Mouse (Mus musculus) retina, embryonic 14.5 days (tissue): ENCODE results near the gene Znfx1.

ENCODE experiments used
- DNase-seq: peaks from one replicate; pipeline ENCODE4 v3.0.0-alpha.2; 2015; ENCODE audit warnings: low spot score

The Znfx1 gene

GRCm38 (mm10) chr2:167062965-167063880 lies at the start of gene Znfx1:
Gene Znfx1, minus strand, starts transcription at chr2:167063015.
- peak; percentile 99 for DNase-seq

- DNase-seq, result peak; percentile 60
Measured at GRCm38 (mm10) chr2:167112259-167112658, 49.4 kb upstream of the Znfx1 start.

- DNase-seq, result no peak
Measured at GRCm38 (mm10) chr2:167109506-167109905, 46.7 kb upstream of the Znfx1 start.

- DNase-seq, result no peak
Measured at GRCm38 (mm10) chr2:167103546-167103945, 40.7 kb upstream of the Znfx1 start.

GRCm38 (mm10) chr2:167101743-167102441 lies 39.1 kb upstream of the Znfx1 start:
- DNase-seq, result no peak

GRCm38 (mm10) chr2:167094688-167095087 lies 31.9 kb upstream of the Znfx1 start:
- no peak for DNase-seq

GRCm38 (mm10) chr2:167093171-167093900 lies 30.5 kb upstream of the Znfx1 start:
- DNase-seq, result no peak

GRCm38 (mm10) chr2:167090271-167090670 lies 27.5 kb upstream of the Znfx1 start:
- no peak for DNase-seq

- DNase-seq, result no peak
Measured at GRCm38 (mm10) chr2:167086836-167087235, 24.0 kb upstream of the Znfx1 start.

- DNase-seq, result no peak
Measured at GRCm38 (mm10) chr2:167086092-167086491, 23.3 kb upstream of the Znfx1 start.

- DNase-seq, result peak; percentile 69
Measured at GRCm38 (mm10) chr2:167081639-167082038, 18.8 kb upstream of the Znfx1 start.

GRCm38 (mm10) chr2:167081135-167081534 lies 18.3 kb upstream of the Znfx1 start:
- no peak for DNase-seq

GRCm38 (mm10) chr2:167080387-167080786 lies 17.6 kb upstream of the Znfx1 start:
- no peak for DNase-seq

GRCm38 (mm10) chr2:167079535-167080257 lies 16.9 kb upstream of the Znfx1 start:
- no peak for DNase-seq

- no peak for DNase-seq
Measured at GRCm38 (mm10) chr2:167078931-167079495, 16.2 kb upstream of the Znfx1 start.

- no peak for DNase-seq
Measured at GRCm38 (mm10) chr2:167078486-167078885, 15.7 kb upstream of the Znfx1 start.

GRCm38 (mm10) chr2:167077199-167077962 lies 14.6 kb upstream of the Znfx1 start:
- no peak for DNase-seq

- DNase-seq, result no peak
Measured at GRCm38 (mm10) chr2:167076759-167077158, 13.9 kb upstream of the Znfx1 start.

GRCm38 (mm10) chr2:167076352-167076751 lies 13.5 kb upstream of the Znfx1 start:
- no peak for DNase-seq

GRCm38 (mm10) chr2:167074587-167074986 lies 11.8 kb upstream of the Znfx1 start:
- DNase-seq, result no peak
